ENCODE assay signal across 30 mouse cellular contexts in the genomic region with DNA sequence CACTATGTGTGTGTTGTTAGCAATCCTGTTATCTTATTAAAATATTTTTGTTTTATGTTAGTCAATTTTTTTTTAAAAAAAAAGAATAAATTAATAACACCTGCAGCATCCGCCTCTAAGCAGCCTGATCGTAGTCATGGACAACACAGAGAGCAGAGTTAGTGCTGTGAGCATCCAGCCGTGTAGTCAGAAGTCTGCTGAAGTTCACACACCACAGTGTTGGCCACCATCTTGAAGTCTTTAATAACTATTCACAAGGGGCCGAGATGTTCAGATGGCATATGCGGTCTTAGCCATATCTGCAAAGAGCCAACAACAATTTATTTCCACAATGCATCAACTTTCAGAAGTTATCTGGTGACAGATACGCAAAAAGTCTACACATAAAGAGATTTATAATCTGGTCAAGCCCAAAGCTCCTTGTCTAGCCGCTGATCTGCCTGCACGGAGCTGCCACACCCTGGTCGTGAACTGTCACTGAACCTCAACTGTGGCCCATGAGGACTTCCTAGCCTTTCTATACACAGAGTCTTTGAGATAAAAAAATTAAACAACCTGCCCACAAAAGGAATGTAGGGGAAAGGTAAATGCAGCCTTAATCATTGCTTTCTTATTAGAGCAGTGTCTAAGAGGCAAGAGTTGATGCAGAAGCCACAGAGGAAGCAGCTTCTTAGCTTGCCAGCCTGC.
DNase-seq lines count a peak whose midpoint lies in the region; ATAC-seq and TF ChIP-seq lines count a peak whose summit lies in the region.
"Had no signal": no experiment of that assay in that cellular context is flagged by ENCODE, and none has a peak within 500 bp of the region (broad histone marks: within the 10 kb centered on the region; RNA-seq: fewer than 3 reads in every experiment).

No protein-coding gene starts in this region.

- H3K4me2 ChIP-seq in lung, postnatal 0 days (replicated peaks; ENCODE audit: low read depth, low read length), result no peak overlapping the region
- no peak overlapping the region for H3K4me2 ChIP-seq in CH12.LX (ENCODE audit: insufficient read depth, low read depth, poor library complexity, severe bottlenecking)
- H3K4me2 ChIP-seq in intestine, embryonic 16.5 days (ENCODE audit: low read depth, low read length), result no peak overlapping the region
- H3K4me2 ChIP-seq in stomach, embryonic 16.5 days (ENCODE audit: low read depth, low read length), result no peak overlapping the region
- no peak overlapping the region for H3K4me2 ChIP-seq in heart, embryonic 11.5 days
- H3K4me2 ChIP-seq: embryonic facial prominence, embryonic 13.5 days; forebrain, embryonic 12.5 days; heart, embryonic 12.5 days; limb, embryonic 15.5 days had no signal

- H3K9me3 ChIP-seq in lung, postnatal 0 days (ENCODE audit: low read length), result no peaks in the 10 kb centered on the region
- H3K9me3 ChIP-seq in CH12.LX (replicated peaks; ENCODE audit: low read length), result no peaks in the 10 kb centered on the region
- no peaks in the 10 kb centered on the region for H3K9me3 ChIP-seq in intestine, embryonic 16.5 days (ENCODE audit: control insufficient read depth, low read length)
- H3K9me3 ChIP-seq in stomach, embryonic 16.5 days (replicated peaks; ENCODE audit: control insufficient read depth, low read length), result no peaks in the 10 kb centered on the region
- H3K9me3 ChIP-seq in heart, embryonic 11.5 days (replicated peaks; ENCODE audit: control insufficient read depth, low read length), result no peaks in the 10 kb centered on the region
- H3K9me3 ChIP-seq: embryonic facial prominence, embryonic 13.5 days; forebrain, embryonic 12.5 days; heart, embryonic 12.5 days; hindbrain, embryonic 10.5 days; limb, embryonic 15.5 days; midbrain, embryonic 10.5 days had no signal

- no peak; the same call in 1 of the 2 replicates for TF ChIP-seq RAD21 in CH12.LX (IDR thresholded peaks at IDR 0.05; ENCODE audit: low read depth, low read length)

- peak; percentile 65 for ATAC-seq in lung, postnatal 0 days
- ATAC-seq in intestine, embryonic 16.5 days, result peak; percentile 93
- peak; percentile 85; the same call in 1 of the 2 replicates for ATAC-seq in stomach, embryonic 16.5 days (ENCODE audit: insufficient read depth, low FRiP score)
- ATAC-seq in heart, embryonic 11.5 days (replicated peaks; ENCODE audit: insufficient number of reproducible peaks, low FRiP score, low TSS enrichment), result no peak
- ATAC-seq: activated CD4-positive, CD25-positive, alpha-beta regulatory T cell, adult 4 months; hindbrain, postnatal 0 days had no signal

- in situ Hi-C loops in CH12.LX (cut with MboI; ENCODE audit: low pct_ligation_motif_present, low pct_unique_long_range_greater_than_20kb, low sequenced_read_pairs), result no loop called here

- 0 out of 2 replicates have a peak, but pooled peaks have one; percentile 9 for TF ChIP-seq CTCF in lung, postnatal 0 days (IDR thresholded peaks at IDR 0.05)
- TF ChIP-seq CTCF in lung, adult 2 months (IDR thresholded peaks at IDR 0.05; ENCODE audit: insufficient read depth, low read length), result no peak
- TF ChIP-seq CTCF in CH12.LX (conservative IDR thresholded peaks at IDR 0.05 in 1 of 2, IDR thresholded peaks at IDR 0.05 in 1 of 2; ENCODE audit: low read depth in 2 of 2, low read length in 2 of 2), result no peak
- TF ChIP-seq CTCF in cerebellum, adult 2 months (IDR thresholded peaks at IDR 0.05; ENCODE audit: borderline replicate concordance, insufficient read depth, low read depth, low read length), result no peak

- no peaks in the 10 kb centered on the region for H3K4me1 ChIP-seq in lung, postnatal 0 days (ENCODE audit: insufficient read depth, low read depth, low read length)
- no peaks in the 10 kb centered on the region for H3K4me1 ChIP-seq in lung, adult 2 months (ENCODE audit: control insufficient read depth, insufficient read depth, low read length)
- peaks cover 0 to 8% of the 10 kb centered on the region in 2 experiments; a peak in 2 of 4 replicates for H3K4me1 ChIP-seq in CH12.LX (ENCODE audit: control insufficient read depth in 1 of 2, insufficient read depth in 2 of 2)
- H3K4me1 ChIP-seq in intestine, embryonic 16.5 days (ENCODE audit: control insufficient read depth, insufficient read depth, low read length), result no peaks in the 10 kb centered on the region; the same call in 1 of the 2 replicates
- H3K4me1 ChIP-seq in stomach, embryonic 16.5 days (ENCODE audit: control insufficient read depth, insufficient read depth, low read length), result peaks cover 8% of the 10 kb centered on the region
- no peaks in the 10 kb centered on the region for H3K4me1 ChIP-seq in heart, embryonic 11.5 days (ENCODE audit: control insufficient read depth, insufficient read depth, low read length)
- no peaks in the 10 kb centered on the region for H3K4me1 ChIP-seq in cerebellum, adult 2 months (ENCODE audit: control insufficient read depth, insufficient read depth, low read length)
- H3K4me1 ChIP-seq: embryonic facial prominence, embryonic 13.5 days; forebrain, embryonic 12.5 days; hindbrain, embryonic 10.5 days; limb, embryonic 15.5 days; midbrain, embryonic 10.5 days had no signal

- peak; percentile 58 for DNase-seq in lung, postnatal 0 days (ENCODE audit: low spot score)
- no peak for DNase-seq in lung, adult 2 months
- DNase-seq in CH12.LX (ENCODE audit: extremely low read depth), result no peak
- DNase-seq in cerebellum, adult 2 months, result no peak
- DNase-seq: adrenal gland, adult 8-10 months; B cell, adult 2 months; cerebellum, adult 18-20 months; cerebellum, postnatal 36 days; embryo, embryonic 11 days; heart, postnatal 10 days; kidney, adult 2 months; left cerebral cortex, postnatal 4 days; right cerebral cortex, postnatal 14 days; thymus, adult 18-20 months; thymus, postnatal 36 days had no signal

- H3K9ac ChIP-seq in lung, postnatal 0 days (replicated peaks; ENCODE audit: low read depth), result no peak overlapping the region
- H3K9ac ChIP-seq in CH12.LX (ENCODE audit: insufficient read depth, low read depth), result no peak overlapping the region
- H3K9ac ChIP-seq in intestine, embryonic 16.5 days (ENCODE audit: low read depth, low read length), result no peak overlapping the region
- no peak overlapping the region for H3K9ac ChIP-seq in stomach, embryonic 16.5 days (ENCODE audit: low read length)
- H3K9ac ChIP-seq in heart, embryonic 11.5 days (ENCODE audit: low read depth, low read length), result no peak overlapping the region
- H3K9ac ChIP-seq: embryonic facial prominence, embryonic 13.5 days; forebrain, embryonic 12.5 days; heart, embryonic 12.5 days; limb, embryonic 15.5 days; liver, embryonic 14.5 days had no signal

- no peak overlapping the region for H3K27ac ChIP-seq in lung, postnatal 0 days (ENCODE audit: low read length)
- no peak overlapping the region for H3K27ac ChIP-seq in CH12.LX (ENCODE audit: insufficient read depth, low read depth)
- no peak overlapping the region for H3K27ac ChIP-seq in intestine, embryonic 16.5 days (ENCODE audit: low read length)
- H3K27ac ChIP-seq in stomach, embryonic 16.5 days (ENCODE audit: low read length), result peak overlapping the region; percentile 55; the same call in 1 of the 2 replicates
- no peak overlapping the region for H3K27ac ChIP-seq in heart, embryonic 11.5 days (ENCODE audit: low read depth, low read length)
- no peak overlapping the region for H3K27ac ChIP-seq in cerebellum, adult 2 months (ENCODE audit: insufficient read depth, low read length)
- H3K27ac ChIP-seq: embryonic facial prominence, embryonic 13.5 days; forebrain, embryonic 12.5 days; hindbrain, embryonic 10.5 days; hindbrain, postnatal 0 days; kidney, postnatal 0 days; left cerebral cortex, adult 2 months; limb, embryonic 15.5 days; liver, embryonic 14.5 days; midbrain, embryonic 10.5 days had no signal

- no peaks in the 10 kb centered on the region for H3K79me2 ChIP-seq in CH12.LX (replicated peaks; ENCODE audit: control insufficient read depth, extremely low read depth, insufficient read depth, poor library complexity, severe bottlenecking)

- no peaks in the 10 kb centered on the region for H3K36me3 ChIP-seq in lung, postnatal 0 days (ENCODE audit: insufficient read depth, low read length)
- H3K36me3 ChIP-seq in CH12.LX (replicated peaks in 1 of 2; ENCODE audit: control insufficient read depth in 1 of 2, insufficient read depth in 1 of 2, low read length in 1 of 2), result peaks cover 0 to 2% of the 10 kb centered on the region in 2 experiments
- no peaks in the 10 kb centered on the region for H3K36me3 ChIP-seq in intestine, embryonic 16.5 days (ENCODE audit: control insufficient read depth, insufficient read depth, low read length)
- H3K36me3 ChIP-seq in stomach, embryonic 16.5 days (ENCODE audit: control insufficient read depth, insufficient read depth, low read length), result no peaks in the 10 kb centered on the region
- no peaks in the 10 kb centered on the region for H3K36me3 ChIP-seq in heart, embryonic 11.5 days (ENCODE audit: control insufficient read depth, insufficient read depth, low read length)
- H3K36me3 ChIP-seq: embryonic facial prominence, embryonic 13.5 days; forebrain, embryonic 12.5 days; heart, embryonic 12.5 days; hindbrain, embryonic 10.5 days; limb, embryonic 15.5 days; midbrain, embryonic 10.5 days had no signal

- H3K27me3 ChIP-seq in lung, postnatal 0 days (replicated peaks; ENCODE audit: insufficient read depth, low read length), result no peaks in the 10 kb centered on the region
- H3K27me3 ChIP-seq in CH12.LX (replicated peaks), result no peaks in the 10 kb centered on the region
- no peaks in the 10 kb centered on the region for H3K27me3 ChIP-seq in intestine, embryonic 16.5 days (replicated peaks; ENCODE audit: control insufficient read depth, insufficient read depth, low read length)
- H3K27me3 ChIP-seq in stomach, embryonic 16.5 days (ENCODE audit: control insufficient read depth, insufficient read depth, low read length), result no peaks in the 10 kb centered on the region
- H3K27me3 ChIP-seq in heart, embryonic 11.5 days (ENCODE audit: control insufficient read depth, insufficient read depth, low read length), result peaks cover 6% of the 10 kb centered on the region; the same call in 1 of the 2 replicates
- no peaks in the 10 kb centered on the region for H3K27me3 ChIP-seq in cerebellum, adult 2 months (ENCODE audit: control insufficient read depth, insufficient read depth, low read length)
- H3K27me3 ChIP-seq: forebrain, embryonic 12.5 days had no signal

- no peak for TF ChIP-seq POLR2A in lung, adult 2 months (IDR thresholded peaks at IDR 0.05; ENCODE audit: borderline replicate concordance, extremely low read depth, low read depth, low read length)
- no peak for TF ChIP-seq POLR2A in CH12.LX (IDR thresholded peaks at IDR 0.05; ENCODE audit: low read depth, low read length)
- no peak for TF ChIP-seq POLR2A in cerebellum, adult 2 months (IDR thresholded peaks at IDR 0.05; ENCODE audit: borderline replicate concordance, insufficient read depth, low read length)

- dilution Hi-C loops in CH12.LX (cut with MboI; ENCODE audit: extremely low pct_ligation_motif_present, extremely low pct_unique_long_range_greater_than_20kb, low sequenced_read_pairs), result no loop called here

- TF ChIP-seq EP300 in lung, postnatal 0 days (IDR thresholded peaks at IDR 0.05), result no peak
- no peak for TF ChIP-seq EP300 in CH12.LX (IDR thresholded peaks at IDR 0.05; ENCODE audit: low read length)

- H3K4me3 ChIP-seq in lung, postnatal 0 days (ENCODE audit: low read depth, low read length), result no peak overlapping the region
- no peak overlapping the region for H3K4me3 ChIP-seq in lung, adult 2 months (replicated peaks; ENCODE audit: extremely low read depth, low read depth, low read length)
- H3K4me3 ChIP-seq in CH12.LX (replicated peaks in 1 of 3; ENCODE audit: low read depth in 2 of 3, low read length in 2 of 3, poor library complexity in 1 of 3), result no peak overlapping the region
- no peak overlapping the region for H3K4me3 ChIP-seq in intestine, embryonic 16.5 days (ENCODE audit: low read length)
- H3K4me3 ChIP-seq in stomach, embryonic 16.5 days (replicated peaks; ENCODE audit: low read length), result no peak overlapping the region
- no peak overlapping the region for H3K4me3 ChIP-seq in heart, embryonic 11.5 days (ENCODE audit: low read depth, low read length)
- H3K4me3 ChIP-seq in cerebellum, adult 2 months (replicated peaks; ENCODE audit: insufficient read depth, low read depth, low read length), result no peak overlapping the region
- H3K4me3 ChIP-seq: embryonic facial prominence, embryonic 13.5 days; erythroblast, embryonic 14.5 days; forebrain, embryonic 12.5 days; heart, embryonic 12.5 days; hindbrain, embryonic 10.5 days; left cerebral cortex, adult 2 months; limb, embryonic 15.5 days; midbrain, embryonic 10.5 days had no signal

- WGBS in lung, postnatal 0 days, result 72% methylated on average over 9 of the region's 9 CpGs
- 74% methylated on average over 9 of the region's 9 CpGs for WGBS in lung, adult 2 months
- 69% methylated on average over 9 of the region's 9 CpGs for WGBS in intestine, embryonic 16.5 days
- WGBS in stomach, embryonic 16.5 days, result 67% methylated on average over 9 of the region's 9 CpGs
- 86% methylated on average over 9 of the region's 9 CpGs for WGBS in heart, embryonic 11.5 days (ENCODE audit: insufficient replicate concordance)
- 97% methylated on average over 9 of the region's 9 CpGs for WGBS in cerebellum, adult 2 months
